Mouse (Mus musculus) cerebellum, postnatal 4 days (tissue): Measurements from ENCODE around the gene Ssx2ip.

Experiments
- DNase-seq, 2 experiments: peaks; one replicate each; pipeline ENCODE4 v3.0.0; 2022; ENCODE audit warnings: low spot score in 2 of 2, mixed read lengths in 1 of 2

The Ssx2ip gene

GRCm38 (mm10) chr3:146435533-146435932, 31.1 kb downstream of the Ssx2ip start:
- no peak for DNase-seq

- no peak for DNase-seq
Observed at GRCm38 (mm10) chr3:146436114-146436513, 31.7 kb downstream of the Ssx2ip start.

GRCm38 (mm10) chr3:146440011-146440410, 35.6 kb downstream of the Ssx2ip start:
- no peak for DNase-seq

- no peak for DNase-seq
Observed at GRCm38 (mm10) chr3:146440422-146440821, 36.0 kb downstream of the Ssx2ip start.

- no peak for DNase-seq
Observed at GRCm38 (mm10) chr3:146442484-146442883, 38.0 kb downstream of the Ssx2ip start.

- DNase-seq: no peak
Observed at GRCm38 (mm10) chr3:146442936-146443335, 38.5 kb downstream of the Ssx2ip start.

- no peak for DNase-seq
Observed at GRCm38 (mm10) chr3:146443380-146443779, 38.9 kb downstream of the Ssx2ip start.

- DNase-seq: no peak
Observed at GRCm38 (mm10) chr3:146444880-146445279, 40.4 kb downstream of the Ssx2ip start.

- DNase-seq: no peak
Observed at GRCm38 (mm10) chr3:146447156-146447555, 42.7 kb downstream of the Ssx2ip start.

- no peak for DNase-seq
Observed at GRCm38 (mm10) chr3:146447598-146447997, 43.2 kb downstream of the Ssx2ip start.

GRCm38 (mm10) chr3:146448372-146448771, 43.9 kb downstream of the Ssx2ip start:
- no peak for DNase-seq

GRCm38 (mm10) chr3:146448969-146449368, 44.5 kb downstream of the Ssx2ip start:
- no peak for DNase-seq

GRCm38 (mm10) chr3:146449745-146450250, 45.4 kb downstream of the Ssx2ip start, which contains the start of gene Ctbs:
Ctbs (plus strand) TSS chr3:146449795.
- no peak for DNase-seq

- peak; percentile 76 to 86 for DNase-seq
Observed at GRCm38 (mm10) chr3:146450371-146450841, 46.0 kb downstream of the Ssx2ip start.

GRCm38 (mm10) chr3:146451375-146451774, 46.9 kb downstream of the Ssx2ip start:
- DNase-seq: no peak

- DNase-seq: no peak
Observed at GRCm38 (mm10) chr3:146462939-146463338, 58.5 kb downstream of the Ssx2ip start.

- DNase-seq: no peak
Observed at GRCm38 (mm10) chr3:146469226-146469625, 64.8 kb downstream of the Ssx2ip start.

- no peak for DNase-seq
Observed at GRCm38 (mm10) chr3:146472657-146473056, 68.2 kb downstream of the Ssx2ip start.

- no peak for DNase-seq
Observed at GRCm38 (mm10) chr3:146473741-146474140, 69.3 kb downstream of the Ssx2ip start.

- no peak for DNase-seq
Observed at GRCm38 (mm10) chr3:146474428-146474827, 70.0 kb downstream of the Ssx2ip start.

GRCm38 (mm10) chr3:146482044-146482443, 77.6 kb downstream of the Ssx2ip start:
- DNase-seq: no peak

- no peak for DNase-seq
Observed at GRCm38 (mm10) chr3:146486464-146486863, 82.0 kb downstream of the Ssx2ip start.
